Mouse (Mus musculus) cortical plate, adult 2 months (tissue): Measurements from ENCODE around the gene Meox1.
A peak's percentile ranks its signal among the peaks of the same experiment; 100 is the strongest.

Experiments
- CTCF ChIP-seq: fragments of 200-500 bp; IDR thresholded peaks from 2 replicates; pipeline ENCODE4 v1.5.1; 2011; ENCODE audit warnings: mild to moderate bottlenecking, control low read depth, low read length; ENCODE audit not compliant: insufficient read depth; ENCODE audit errors: extremely low read depth
- POLR2A ChIP-seq: fragments of 200-500 bp; IDR thresholded peaks from 2 replicates; pipeline ENCODE4 v1.6.1; 2011; ENCODE audit warnings: mild to moderate bottlenecking, low read length, control low read depth; ENCODE audit not compliant: insufficient read depth; ENCODE audit errors: extremely low read depth

- TF ChIP-seq CTCF (peak; percentile 24; the same call in 1 of the 2 replicates), POLR2A (no peak)
Measured at GRCm38 (mm10) chr11:101928030-101928762, 34.0 kb upstream of the Meox1 start.
